In the genomic region with DNA sequence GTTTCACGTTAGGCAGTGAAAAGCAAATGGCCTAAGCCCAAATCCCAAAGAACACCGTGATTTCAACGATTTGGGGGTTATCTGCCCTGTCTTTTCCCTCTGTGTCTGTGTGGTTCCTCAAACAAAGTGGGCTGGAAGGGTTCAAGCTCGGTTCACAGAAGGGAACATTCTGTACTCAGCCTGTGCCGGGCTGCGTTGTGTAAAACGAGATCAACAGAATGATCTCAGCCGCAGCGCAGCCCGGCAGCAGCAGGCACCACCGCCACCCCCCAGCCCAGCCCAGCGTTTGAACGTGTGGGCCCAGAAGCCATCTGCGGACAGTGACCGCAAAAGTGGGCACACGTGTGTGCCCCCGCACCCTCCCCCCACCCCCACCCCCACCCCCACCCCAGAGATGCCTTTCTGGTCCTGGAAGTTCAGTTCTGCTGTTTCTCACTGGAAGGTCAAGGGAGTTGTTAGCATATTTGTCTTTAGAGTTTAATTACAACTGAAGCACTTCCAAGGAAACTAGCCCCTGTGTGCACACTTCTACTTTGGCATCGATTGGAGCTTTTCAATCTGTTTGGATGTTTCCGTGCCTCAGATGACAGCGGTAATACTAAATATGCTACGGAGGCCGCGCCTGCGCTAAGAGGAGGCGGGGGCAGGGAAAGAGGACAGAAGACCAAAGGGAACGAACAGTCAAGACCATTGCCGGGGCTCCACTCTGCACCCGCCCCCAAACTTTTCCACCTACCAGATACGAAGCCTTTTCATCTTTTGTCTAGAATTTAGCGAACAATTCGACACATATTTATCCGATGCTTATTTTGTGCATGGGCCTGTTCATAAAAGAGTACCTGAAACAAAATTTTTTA, we compare ENCODE assay signal across 9 mouse cellular contexts.
DNase-seq lines count a peak whose midpoint lies in the region; ATAC-seq lines count a peak whose summit lies in the region.
"Had no signal": no experiment of that assay in that cellular context is flagged by ENCODE, and none has a peak within 500 bp of the region (broad histone marks: within the 10 kb centered on the region; RNA-seq: fewer than 3 reads in every experiment).

No protein-coding gene starts in this region.

- peak overlapping the region; percentile 58 for H3K9ac ChIP-seq in forebrain, embryonic 12.5 days
- H3K9ac ChIP-seq in heart, embryonic 14.5 days (ENCODE audit: low read length) = peak overlapping the region; percentile 66
- peak overlapping the region; percentile 41; the same call in 1 of the 2 replicates for H3K9ac ChIP-seq in kidney, embryonic 15.5 days
- H3K9ac ChIP-seq in limb, embryonic 13.5 days = peak overlapping the region; percentile 55
- peak overlapping the region; percentile 36 for H3K9ac ChIP-seq in midbrain, embryonic 13.5 days (replicated peaks)

- peak overlapping the region; percentile 76 for H3K4me2 ChIP-seq in forebrain, embryonic 12.5 days
- peak overlapping the region; percentile 61 for H3K4me2 ChIP-seq in heart, embryonic 14.5 days (ENCODE audit: low read length)
- peak overlapping the region; percentile 61 for H3K4me2 ChIP-seq in kidney, embryonic 15.5 days
- H3K4me2 ChIP-seq in limb, embryonic 13.5 days (replicated peaks) = peak overlapping the region; percentile 65
- peak overlapping the region; percentile 61 for H3K4me2 ChIP-seq in midbrain, embryonic 13.5 days (replicated peaks)

- ATAC-seq in forebrain, embryonic 12.5 days (ENCODE audit: low FRiP score) = peak; percentile 79
- ATAC-seq in heart, embryonic 14.5 days (ENCODE audit: insufficient number of reproducible peaks, insufficient read depth, low FRiP score, low read depth) = peak; percentile 59; the same call in 1 of the 2 replicates
- peak; percentile 89 for ATAC-seq in kidney, embryonic 15.5 days (replicated peaks; ENCODE audit: low FRiP score)
- peak; percentile 89 for ATAC-seq in limb, embryonic 13.5 days (ENCODE audit: low FRiP score, low read depth)
- peak; percentile 89 for ATAC-seq in midbrain, embryonic 13.5 days

- peaks cover 16% of the 10 kb centered on the region for H3K4me1 ChIP-seq in forebrain, embryonic 12.5 days
- peaks cover 12 to 13% of the 10 kb centered on the region in 2 experiments for H3K4me1 ChIP-seq in heart, embryonic 14.5 days (ENCODE audit: control insufficient read depth in 2 of 2, insufficient read depth in 2 of 2, low read length in 2 of 2)
- peaks cover 26% of the 10 kb centered on the region for H3K4me1 ChIP-seq in kidney, embryonic 15.5 days
- H3K4me1 ChIP-seq in limb, embryonic 13.5 days = peaks cover 23% of the 10 kb centered on the region
- H3K4me1 ChIP-seq in midbrain, embryonic 13.5 days (replicated peaks) = peaks cover 18% of the 10 kb centered on the region

- peak overlapping the region; percentile 37 for H3K4me3 ChIP-seq in forebrain, embryonic 12.5 days (replicated peaks)
- H3K4me3 ChIP-seq in heart, embryonic 14.5 days (ENCODE audit: control insufficient read depth in 1 of 2, insufficient read depth in 1 of 2, low read depth in 1 of 2, low read length in 2 of 2) = peak overlapping the region; percentile 30 to 34
- H3K4me3 ChIP-seq in kidney, embryonic 15.5 days (replicated peaks) = peak overlapping the region; percentile 37
- peak overlapping the region; percentile 38 for H3K4me3 ChIP-seq in limb, embryonic 13.5 days
- H3K4me3 ChIP-seq in midbrain, embryonic 13.5 days (replicated peaks) = peak overlapping the region; percentile 40
- H3K4me3 ChIP-seq: myocyte had no signal

- H3K27ac ChIP-seq in forebrain, embryonic 12.5 days = 0 out of 2 replicates have a peak overlapping the region, but pooled peaks have one; percentile 15
- peak overlapping the region; percentile 21 to 56; a peak in 2 of 4 replicates for H3K27ac ChIP-seq in heart, embryonic 14.5 days (replicated peaks in 1 of 2; ENCODE audit: control insufficient read depth in 1 of 2, insufficient read depth in 1 of 2, low read depth in 2 of 2, low read length in 2 of 2)
- peak overlapping the region; percentile 77 for H3K27ac ChIP-seq in kidney, embryonic 15.5 days
- H3K27ac ChIP-seq in limb, embryonic 13.5 days = peak overlapping the region; percentile 22; the same call in 1 of the 2 replicates
- H3K27ac ChIP-seq in midbrain, embryonic 13.5 days = no peak overlapping the region

- peak; percentile 28 to 31 for DNase-seq in spleen, adult 18-20 months
- DNase-seq in spleen, adult 12 weeks (ENCODE audit: low spot score) = no peak
- DNase-seq in spleen, postnatal 4 days (ENCODE audit: low spot score in 2 of 2) = peak; percentile 16 to 64

- 0 out of 2 replicates have a peak, but pooled peaks cover 4% of the 10 kb centered on the region for H3K27me3 ChIP-seq in forebrain, embryonic 12.5 days
- H3K27me3 ChIP-seq in heart, embryonic 14.5 days (ENCODE audit: control insufficient read depth, insufficient read depth, low read length) = no peaks in the 10 kb centered on the region
- no peaks in the 10 kb centered on the region for H3K27me3 ChIP-seq in kidney, embryonic 15.5 days
- no peaks in the 10 kb centered on the region for H3K27me3 ChIP-seq in limb, embryonic 13.5 days
- H3K27me3 ChIP-seq in midbrain, embryonic 13.5 days = peaks cover 3% of the 10 kb centered on the region; the same call in 1 of the 2 replicates

- WGBS in forebrain, embryonic 12.5 days = 2% methylated on average over 32 of the region's 32 CpGs
- 2% methylated on average over 32 of the region's 32 CpGs for WGBS in heart, embryonic 14.5 days
- 2% methylated on average over 32 of the region's 32 CpGs for WGBS in kidney, embryonic 15.5 days
- 2% methylated on average over 32 of the region's 32 CpGs for WGBS in limb, embryonic 13.5 days
- 3% methylated on average over 31 of the region's 32 CpGs for WGBS in midbrain, embryonic 13.5 days

- no peaks in the 10 kb centered on the region for H3K36me3 ChIP-seq in forebrain, embryonic 12.5 days (replicated peaks)
- no peaks in the 10 kb centered on the region for H3K36me3 ChIP-seq in heart, embryonic 14.5 days (ENCODE audit: control insufficient read depth, insufficient read depth, low read length)
- no peaks in the 10 kb centered on the region for H3K36me3 ChIP-seq in kidney, embryonic 15.5 days
- no peaks in the 10 kb centered on the region for H3K36me3 ChIP-seq in limb, embryonic 13.5 days
- no peaks in the 10 kb centered on the region for H3K36me3 ChIP-seq in midbrain, embryonic 13.5 days

- H3K9me3 ChIP-seq in forebrain, embryonic 12.5 days = no peaks in the 10 kb centered on the region
- H3K9me3 ChIP-seq in heart, embryonic 14.5 days (ENCODE audit: control insufficient read depth, low read length) = no peaks in the 10 kb centered on the region
- no peaks in the 10 kb centered on the region for H3K9me3 ChIP-seq in kidney, embryonic 15.5 days (replicated peaks)
- H3K9me3 ChIP-seq in limb, embryonic 13.5 days = no peaks in the 10 kb centered on the region
- H3K9me3 ChIP-seq in midbrain, embryonic 13.5 days = no peaks in the 10 kb centered on the region
